Mouse (Mus musculus) midbrain, embryonic 10.5 days (tissue): ENCODE measurements at regions not wholly inside any gene's neighbourhood (a gene's known extent, or its start where the extent isn't known, plus 50 kb on each side); places are given as distances from the start of the nearest gene placed in this dataset.

Experiments
- DNase-seq: peaks from one replicate; pipeline ENCODE4 v3.0.0-alpha.2; 2017; ENCODE audit warnings: low spot score
- H3K27ac ChIP-seq: fragments of 300-500 bp; sonication (generic); replicated peaks from 2 replicates; pipeline ENCODE4 v1.5.1; 2016; ENCODE audit warnings: mild to moderate bottlenecking
- H3K27me3 ChIP-seq: fragments of 300-500 bp; sonication (generic); 2 replicates; pipeline ENCODE4 v1.6.1; 2016; ENCODE audit warnings: low read depth, mild to moderate bottlenecking; ENCODE audit not compliant: poor library complexity, severe bottlenecking
- H3K36me3 ChIP-seq: fragments of 300-500 bp; sonication (generic); 2 replicates; pipeline ENCODE4 v1.6.1; 2016; ENCODE audit warnings: mild to moderate bottlenecking, moderate library complexity
- H3K4me1 ChIP-seq: fragments of 300-500 bp; sonication (generic); 2 replicates; pipeline ENCODE4 v1.6.1; 2016
- H3K4me3 ChIP-seq: fragments of 300-500 bp; sonication (generic); 2 replicates; pipeline ENCODE4 v1.5.1; 2016; ENCODE audit warnings: mild to moderate bottlenecking, moderate library complexity
- H3K9me3 ChIP-seq: fragments of 300-500 bp; sonication (generic); replicated peaks from 2 replicates; pipeline ENCODE4 v1.6.1; 2016; ENCODE audit warnings: mild to moderate bottlenecking
- WGBS: fragments of 180-500 bp; shearing (Covaris S2); methylation state at CpG from one replicate; pipeline ENCODE4 v1.1.7; 2016; 5-methylcytosine and 5-hydroxymethylcytosine counted together

DNA sequence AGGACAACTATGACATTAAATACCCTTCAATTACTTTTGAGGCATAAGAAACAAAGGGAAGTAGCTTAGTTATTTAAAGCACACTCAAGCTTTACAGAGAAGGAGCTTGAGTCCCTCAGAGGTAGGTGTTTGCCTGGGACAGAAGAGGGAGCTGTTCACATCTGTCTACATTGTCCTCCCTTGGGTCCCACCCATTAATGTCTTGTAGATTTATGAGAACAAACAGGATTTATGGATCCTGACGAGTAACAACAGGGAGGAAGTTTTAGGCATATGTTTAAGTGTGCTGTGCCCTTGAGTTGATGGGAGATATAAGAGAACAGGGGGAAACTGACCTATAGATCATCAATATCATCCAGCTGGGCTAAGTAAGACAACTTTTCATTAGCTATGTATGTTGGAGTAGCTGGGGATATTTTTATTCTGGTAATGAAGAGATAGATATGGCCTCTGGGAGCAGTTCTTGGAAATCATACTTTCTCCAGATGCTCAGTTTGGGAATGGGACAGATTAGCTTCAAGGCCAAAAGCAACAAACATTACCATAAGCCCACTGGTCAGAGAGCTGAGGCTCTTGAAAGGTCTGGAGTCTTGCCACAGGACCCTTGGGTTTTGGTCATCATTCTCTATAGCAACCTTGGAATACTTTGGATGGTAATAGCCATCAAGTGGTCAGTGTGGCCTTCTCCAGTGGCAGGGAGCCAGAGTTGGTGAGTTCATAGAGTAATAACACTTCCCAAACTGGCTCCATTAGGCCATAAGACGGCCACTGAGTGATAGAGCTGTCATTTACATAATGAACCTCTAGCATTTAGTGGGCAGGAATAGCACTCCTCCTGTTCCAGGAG is 487.3 kb downstream of the Meis1 start:
- DNase-seq, result no peak
- no peaks in the 10 kb centered on the region for H3K4me1 ChIP-seq
- H3K9me3 ChIP-seq, result no peaks in the 10 kb centered on the region
- 78% methylated on average over 2 of the region's 2 CpGs for WGBS
- no peak overlapping the region for H3K4me3 ChIP-seq
- no peak overlapping the region for H3K27ac ChIP-seq
- no peaks in the 10 kb centered on the region for H3K36me3 ChIP-seq
- H3K27me3 ChIP-seq, result no peaks in the 10 kb centered on the region

DNA sequence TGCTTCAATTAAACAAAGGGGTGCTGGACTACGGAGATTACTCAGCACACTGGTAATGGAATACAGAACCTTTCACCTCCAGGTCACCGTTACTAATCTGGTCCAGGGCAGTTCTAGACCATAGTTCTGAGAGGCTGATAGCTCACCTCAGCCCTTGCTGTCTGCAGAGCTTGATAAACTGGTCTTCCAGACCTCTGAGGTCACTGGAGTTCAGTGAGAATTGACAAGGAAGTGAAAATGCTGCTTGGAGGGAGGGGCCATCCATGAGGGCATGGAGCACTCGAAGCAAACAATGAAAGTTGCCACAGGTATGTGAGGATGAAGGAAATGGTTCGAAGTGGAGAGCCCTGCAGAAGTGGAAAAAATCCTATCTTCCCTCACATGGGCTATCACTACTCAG is 490.2 kb downstream of the Meis1 start:
- Histone ChIP-seq H3K9me3 (no peaks in the 10 kb centered on the region), H3K4me1 (no peaks in the 10 kb centered on the region), H3K27me3 (no peaks in the 10 kb centered on the region), H3K4me3 (no peak overlapping the region), H3K36me3 (no peaks in the 10 kb centered on the region), H3K27ac (no peak overlapping the region)
- WGBS, result 73% methylated on average over 4 of the region's 4 CpGs
- no peak for DNase-seq

- no peaks in the 10 kb centered on the region for H3K27me3 ChIP-seq
- H3K4me3 ChIP-seq, result no peak overlapping the region
- 80% methylated on average over 6 of the region's 6 CpGs for WGBS
- H3K36me3 ChIP-seq, result no peaks in the 10 kb centered on the region
- no peak overlapping the region for H3K27ac ChIP-seq
- H3K4me1 ChIP-seq, result peaks cover 3% of the 10 kb centered on the region; the same call in 1 of the 2 replicates
- DNase-seq, result no peak
- H3K9me3 ChIP-seq, result no peaks in the 10 kb centered on the region
Observed at GRCm38 (mm10) chr11:18495108-18495757, 523.6 kb downstream of the Meis1 start.

GRCm38 (mm10) chr11:18493981-18494380 is 524.8 kb downstream of the Meis1 start:
- peaks cover 3% of the 10 kb centered on the region; the same call in 1 of the 2 replicates for H3K4me1 ChIP-seq
- no peaks in the 10 kb centered on the region for H3K9me3 ChIP-seq
- 43% methylated on average over 5 of the region's 5 CpGs for WGBS

GRCm38 (mm10) chr11:18493086-18493485 is 525.7 kb downstream of the Meis1 start:
- Histone ChIP-seq H3K27ac (no peak overlapping the region), H3K4me1 (peaks cover 3% of the 10 kb centered on the region; the same call in 1 of the 2 replicates), H3K36me3 (no peaks in the 10 kb centered on the region), H3K4me3 (no peak overlapping the region), H3K27me3 (no peaks in the 10 kb centered on the region), H3K9me3 (no peaks in the 10 kb centered on the region)
- no peak for DNase-seq
- 22% methylated on average over 2 of the region's 2 CpGs for WGBS

More at GRCm38 (mm10) chr11:18493981-18494380, 524.8 kb downstream of the Meis1 start:
- no peak overlapping the region for H3K4me3 ChIP-seq
- DNase-seq, result no peak
- no peaks in the 10 kb centered on the region for H3K27me3 ChIP-seq
- H3K27ac ChIP-seq, result no peak overlapping the region
- H3K36me3 ChIP-seq, result no peaks in the 10 kb centered on the region

DNA sequence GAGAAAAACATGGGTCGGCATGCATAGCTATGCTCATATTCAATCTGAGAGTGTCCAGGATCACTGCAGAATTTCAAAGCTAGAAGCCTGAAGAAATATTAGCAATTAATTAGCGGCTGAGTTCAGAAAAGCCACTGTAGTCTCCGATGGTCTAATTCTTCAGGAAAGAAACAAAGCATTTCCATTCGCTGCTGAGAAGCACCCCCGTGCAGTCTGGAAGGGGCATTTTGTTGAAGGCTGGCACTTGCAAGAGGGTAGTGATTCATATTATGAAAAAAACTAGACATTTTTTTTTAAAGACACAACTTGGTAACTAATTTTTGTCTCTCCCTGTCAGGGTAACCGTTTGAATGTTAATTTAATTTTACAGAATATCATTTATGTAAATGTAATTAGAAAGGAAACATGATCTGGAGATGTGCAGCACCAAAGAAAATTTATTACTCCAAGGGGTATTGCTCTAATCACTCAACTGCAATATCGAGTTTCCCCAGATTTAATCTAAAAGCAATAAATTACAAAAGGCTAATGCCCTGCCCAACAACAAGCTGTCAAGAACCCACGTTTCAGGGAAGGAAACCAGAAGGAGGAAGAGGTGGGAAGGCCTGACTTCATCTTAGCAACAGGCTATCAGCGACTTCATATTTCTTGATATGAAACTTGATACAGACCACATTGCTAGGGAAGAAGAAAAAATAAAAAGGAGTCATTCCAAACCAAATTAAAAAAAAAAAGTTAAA is 529.1 kb downstream of the Meis1 start:
- no peaks in the 10 kb centered on the region for H3K36me3 ChIP-seq
- no peaks in the 10 kb centered on the region for H3K27me3 ChIP-seq
- H3K9me3 ChIP-seq, result no peaks in the 10 kb centered on the region
- no peak overlapping the region for H3K4me3 ChIP-seq
- H3K4me1 ChIP-seq, result peaks cover 3% of the 10 kb centered on the region; the same call in 1 of the 2 replicates
- 86% methylated on average over 9 of the region's 9 CpGs for WGBS
- DNase-seq, result no peak
- H3K27ac ChIP-seq, result no peak overlapping the region

DNA sequence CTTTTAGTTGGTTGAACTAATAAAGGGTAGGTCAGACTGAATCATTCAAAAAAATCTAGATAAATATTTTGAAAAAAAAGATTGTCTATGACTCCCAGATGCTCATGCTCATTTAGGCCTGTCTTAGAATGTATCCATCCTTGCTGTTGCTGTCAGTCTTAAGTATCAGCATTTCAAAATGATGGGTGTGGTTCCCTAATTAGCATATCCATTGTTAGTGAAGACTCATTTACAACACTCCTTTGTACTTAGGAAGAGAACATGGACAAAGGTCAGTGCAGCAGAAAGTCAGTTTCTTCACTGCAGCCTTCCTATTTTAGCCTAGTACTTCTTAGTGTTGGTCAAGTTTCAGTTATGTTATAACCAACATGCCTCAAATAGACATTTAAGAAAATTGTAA is 525.2 kb upstream of the Etaa1 start:
- H3K27ac ChIP-seq, result no peak overlapping the region
- no peak overlapping the region for H3K4me3 ChIP-seq
- no peaks in the 10 kb centered on the region for H3K9me3 ChIP-seq
- H3K4me1 ChIP-seq, result no peaks in the 10 kb centered on the region
- no peaks in the 10 kb centered on the region for H3K27me3 ChIP-seq
- no peak for DNase-seq
- H3K36me3 ChIP-seq, result no peaks in the 10 kb centered on the region

- Histone ChIP-seq H3K4me1 (no peaks in the 10 kb centered on the region), H3K36me3 (no peaks in the 10 kb centered on the region), H3K9me3 (no peaks in the 10 kb centered on the region), H3K27ac (no peak overlapping the region), H3K4me3 (no peak overlapping the region), H3K27me3 (no peaks in the 10 kb centered on the region)
- WGBS, result 78% methylated on average over 3 of the region's 3 CpGs
- no peak for DNase-seq
Observed at GRCm38 (mm10) chr11:18451271-18451670, 497.6 kb upstream of the Etaa1 start.

DNA sequence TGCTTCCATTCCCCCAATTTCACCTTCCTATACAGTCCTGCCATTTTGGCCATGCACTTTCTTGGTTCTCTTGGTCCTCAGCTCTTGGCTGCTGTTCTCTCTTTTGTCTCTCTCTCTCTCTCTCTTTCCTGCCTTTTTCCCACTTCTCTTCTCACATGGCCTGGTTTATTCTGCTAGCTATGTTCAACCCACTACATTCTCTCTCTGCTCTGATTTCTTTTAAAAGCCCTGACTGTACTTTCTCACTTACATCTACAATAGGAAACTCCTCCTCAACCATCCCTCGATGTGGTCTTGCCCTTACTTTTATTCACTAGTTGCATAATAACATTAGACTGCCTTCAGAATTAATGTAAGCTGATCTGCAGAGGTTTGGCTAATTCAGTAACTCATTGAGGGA is 495.2 kb upstream of the Etaa1 start:
- Histone ChIP-seq H3K36me3 (no peaks in the 10 kb centered on the region), H3K27ac (no peak overlapping the region), H3K4me1 (no peaks in the 10 kb centered on the region), H3K9me3 (no peaks in the 10 kb centered on the region), H3K4me3 (no peak overlapping the region), H3K27me3 (no peaks in the 10 kb centered on the region)
- 86% methylated on average over 1 of the region's 1 CpGs for WGBS
- DNase-seq, result no peak

GRCm38 (mm10) chr11:18444600-18444999 is 490.9 kb upstream of the Etaa1 start:
- H3K9me3 ChIP-seq, result no peaks in the 10 kb centered on the region
- no peaks in the 10 kb centered on the region for H3K36me3 ChIP-seq
- H3K27ac ChIP-seq, result no peak overlapping the region
- no peak for DNase-seq
- no peak overlapping the region for H3K4me3 ChIP-seq
- no peaks in the 10 kb centered on the region for H3K4me1 ChIP-seq
- no peaks in the 10 kb centered on the region for H3K27me3 ChIP-seq
- whole genome bisulfite sequencing, result 74% methylated on average over 8 of the region's 8 CpGs

DNA sequence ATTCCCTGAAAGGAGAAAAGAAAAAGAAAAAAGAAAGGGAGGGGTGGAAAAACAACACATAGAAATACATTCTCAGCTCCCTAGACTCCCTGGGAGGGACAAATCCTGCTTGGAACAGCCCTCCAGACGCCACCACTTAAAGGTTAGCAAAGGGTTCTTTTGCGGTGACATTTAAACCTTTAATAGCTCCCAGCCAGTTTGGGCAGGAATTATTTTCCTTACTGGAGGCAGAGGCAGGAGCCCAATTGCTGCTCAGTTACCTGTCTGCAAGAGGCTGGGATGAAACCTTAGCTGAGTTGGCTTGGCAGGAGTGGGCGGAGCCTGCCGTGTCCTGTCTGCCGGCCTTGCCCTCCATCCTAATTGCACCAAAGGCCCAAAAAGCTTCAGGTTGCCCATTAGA is 490.4 kb upstream of the Etaa1 start:
- Histone ChIP-seq H3K9me3 (no peaks in the 10 kb centered on the region), H3K27ac (no peak overlapping the region), H3K36me3 (no peaks in the 10 kb centered on the region), H3K4me3 (no peak overlapping the region), H3K4me1 (no peaks in the 10 kb centered on the region), H3K27me3 (no peaks in the 10 kb centered on the region)
- no peak for DNase-seq
- 70% methylated on average over 5 of the region's 5 CpGs for WGBS

DNA sequence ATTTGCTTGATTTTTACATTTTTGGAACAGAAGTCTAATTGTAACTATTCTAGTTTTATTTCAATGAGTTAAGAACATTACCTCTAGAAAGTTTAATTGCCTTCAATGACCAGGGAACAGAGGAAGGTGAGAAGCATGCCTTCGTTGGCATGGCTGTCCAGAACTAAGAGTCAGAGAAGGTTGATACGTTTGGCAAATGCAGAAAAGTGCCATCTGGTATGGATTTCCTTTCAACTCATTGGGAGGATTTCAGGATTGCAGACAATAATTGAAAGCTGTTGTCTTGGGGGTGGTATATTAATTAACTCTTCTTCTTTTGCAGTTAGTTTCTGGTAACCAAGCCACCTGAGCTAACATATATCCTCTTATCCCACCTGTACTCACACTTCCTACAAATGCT is 489.5 kb upstream of the Etaa1 start:
- Histone ChIP-seq H3K27ac (no peak overlapping the region), H3K4me1 (no peaks in the 10 kb centered on the region), H3K36me3 (no peaks in the 10 kb centered on the region), H3K4me3 (no peak overlapping the region), H3K9me3 (no peaks in the 10 kb centered on the region), H3K27me3 (no peaks in the 10 kb centered on the region)
- whole genome bisulfite sequencing, result 86% methylated on average over 2 of the region's 2 CpGs
- DNase-seq, result no peak
